Mouse (Mus musculus) neural tube, embryonic 13.5 days (tissue): ENCODE data around the gene Prnd. TPM values are rescaled to one million over a fixed set of nuclear protein-coding genes. Genes with fewer than 3 reads are reported as not detected.

Source experiments
- ATAC-seq: fragments of 200-750 bp; cut with Nextera tagmentation; 2 replicates; pipeline ENCODE4 v1.8.0; 2017; ENCODE audit warnings: low read depth, mild to moderate bottlenecking, moderate TSS enrichment, moderate library complexity
- H3K27ac ChIP-seq: fragments of 300-500 bp; sonication (generic); replicated peaks from 2 replicates; pipeline ENCODE4 v1.5.1; 2015; ENCODE audit warnings: moderate library complexity, mild to moderate bottlenecking, inconsistent platforms
- H3K27me3 ChIP-seq: fragments of 300-500 bp; sonication (generic); 2 replicates; pipeline ENCODE4 v1.6.1; 2015; ENCODE audit warnings: mild to moderate bottlenecking, inconsistent platforms
- H3K36me3 ChIP-seq: fragments of 300-500 bp; sonication (generic); 2 replicates; pipeline ENCODE4 v1.6.1; 2015; ENCODE audit warnings: mild to moderate bottlenecking, inconsistent platforms
- H3K4me1 ChIP-seq: fragments of 300-500 bp; sonication (generic); replicated peaks from 2 replicates; pipeline ENCODE4 v1.6.1; 2015; ENCODE audit warnings: inconsistent platforms
- H3K4me2 ChIP-seq: fragments of 300-500 bp; sonication (generic); 2 replicates; pipeline ENCODE4 v1.6.1; 2015; ENCODE audit warnings: inconsistent platforms, mild to moderate bottlenecking, moderate library complexity
- H3K4me3 ChIP-seq: fragments of 300-500 bp; sonication (generic); 2 replicates; pipeline ENCODE4 v1.5.1; 2015; ENCODE audit warnings: mild to moderate bottlenecking, inconsistent platforms
- H3K9ac ChIP-seq: fragments of 300-500 bp; sonication (generic); 2 replicates; pipeline ENCODE4 v1.6.1; 2015; ENCODE audit warnings: moderate library complexity, mild to moderate bottlenecking, inconsistent platforms
- H3K9me3 ChIP-seq: fragments of 300-500 bp; sonication (generic); 2 replicates; pipeline ENCODE4 v1.6.1; 2016; ENCODE audit warnings: inconsistent platforms
- WGBS: fragments of 180-500 bp; shearing (Covaris S2); methylation state at CpG from one replicate; pipeline ENCODE4 v1.1.7; 2015; 5-methylcytosine and 5-hydroxymethylcytosine counted together
- polyA plus RNA-seq: library from polyadenylated mRNA; unstranded; fragments of >200 nt; fragmentation: Nextera tagmentation; extraction: Ambion mirVana; gene quantifications from 2 replicates; pipeline ENCODE4 v1.2.1, GENCODE M21; 2015

Prnd gene
- polyA plus RNA-seq, 1 experiment from 2014 or later, result 11.5 TPM

DNA sequence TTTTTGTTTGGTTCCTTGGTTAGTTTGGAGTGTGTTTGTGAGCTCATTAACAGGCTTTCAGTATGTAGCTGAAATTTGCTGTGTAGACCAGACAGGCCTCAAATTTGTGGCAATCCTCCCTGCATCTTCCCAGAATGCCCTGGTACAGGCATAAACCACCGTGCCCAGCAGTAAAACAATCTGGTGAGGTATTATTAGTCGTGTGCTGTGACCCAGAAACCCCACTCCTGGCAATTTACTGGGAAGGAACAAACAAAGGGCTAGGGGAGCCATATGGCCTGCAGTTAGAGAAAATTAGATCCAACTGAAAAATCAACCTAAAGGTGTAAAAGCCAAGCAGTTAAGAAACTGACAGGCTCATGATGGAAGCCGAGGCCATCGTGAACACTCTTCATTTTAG is 39.3 kb upstream of the Prnd start:
- Histone ChIP-seq H3K4me2 (peak overlapping the region; percentile 64), H3K27me3 (no peaks in the 10 kb centered on the region), H3K9ac (peak overlapping the region; percentile 87), H3K4me1 (peaks cover 41% of the 10 kb centered on the region), H3K9me3 (no peaks in the 10 kb centered on the region; the same call in 1 of the 2 replicates), H3K27ac (peak overlapping the region; percentile 95; the same call in 1 of the 2 replicates), H3K36me3 (peaks cover 23% of the 10 kb centered on the region), H3K4me3 (peak overlapping the region; percentile 66)
- no peak for ATAC-seq
- 5% methylated on average over 4 of the region's 4 CpGs for WGBS

DNA sequence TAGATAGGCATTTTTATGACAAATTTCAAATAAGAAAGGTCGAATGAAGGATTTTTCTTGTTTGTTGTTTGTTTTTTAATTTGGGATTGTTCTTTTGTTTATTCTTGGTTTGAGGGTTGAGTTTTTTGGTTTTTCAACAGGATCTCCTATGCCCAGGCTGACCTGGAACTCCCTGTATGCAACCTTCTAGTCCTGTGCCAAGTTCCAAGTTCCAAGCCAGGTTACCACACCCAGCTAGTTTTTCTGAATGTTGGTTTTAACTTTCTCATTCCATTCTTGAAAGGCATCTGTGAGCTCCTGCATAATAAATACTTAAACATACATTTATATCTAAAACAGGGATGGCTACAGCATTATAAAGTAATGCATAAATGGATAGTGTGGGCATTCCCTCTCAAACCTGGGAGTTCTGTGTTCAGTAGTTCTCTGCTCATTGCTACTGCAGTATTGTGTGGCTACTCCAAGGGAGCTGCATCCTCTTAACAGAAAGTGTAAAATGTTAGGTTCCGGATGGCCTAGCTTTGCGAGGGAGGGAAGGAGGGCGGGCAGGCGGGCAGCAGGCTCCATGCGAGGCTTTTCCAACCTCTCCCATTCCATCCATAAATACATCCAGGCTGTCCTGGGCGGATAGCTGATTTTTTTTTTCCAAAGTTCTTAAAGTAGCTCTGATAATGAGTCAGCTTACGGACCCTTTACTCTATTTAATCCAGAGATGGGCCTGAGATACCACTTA is 38.0 kb upstream of the Prnd start:
- whole genome bisulfite sequencing, result 68% methylated on average over 8 of the region's 8 CpGs
- peak overlapping the region; percentile 87; the same call in 1 of the 2 replicates for H3K9ac ChIP-seq
- no peaks in the 10 kb centered on the region for H3K27me3 ChIP-seq
- peaks cover 32% of the 10 kb centered on the region for H3K36me3 ChIP-seq
- peak overlapping the region; percentile 64 for H3K4me2 ChIP-seq
- ATAC-seq, result no peak
- H3K27ac ChIP-seq, result no peak overlapping the region
- H3K4me3 ChIP-seq, result peak overlapping the region; percentile 66
- H3K9me3 ChIP-seq, result no peaks in the 10 kb centered on the region; the same call in 1 of the 2 replicates
- H3K4me1 ChIP-seq, result peaks cover 41% of the 10 kb centered on the region

DNA sequence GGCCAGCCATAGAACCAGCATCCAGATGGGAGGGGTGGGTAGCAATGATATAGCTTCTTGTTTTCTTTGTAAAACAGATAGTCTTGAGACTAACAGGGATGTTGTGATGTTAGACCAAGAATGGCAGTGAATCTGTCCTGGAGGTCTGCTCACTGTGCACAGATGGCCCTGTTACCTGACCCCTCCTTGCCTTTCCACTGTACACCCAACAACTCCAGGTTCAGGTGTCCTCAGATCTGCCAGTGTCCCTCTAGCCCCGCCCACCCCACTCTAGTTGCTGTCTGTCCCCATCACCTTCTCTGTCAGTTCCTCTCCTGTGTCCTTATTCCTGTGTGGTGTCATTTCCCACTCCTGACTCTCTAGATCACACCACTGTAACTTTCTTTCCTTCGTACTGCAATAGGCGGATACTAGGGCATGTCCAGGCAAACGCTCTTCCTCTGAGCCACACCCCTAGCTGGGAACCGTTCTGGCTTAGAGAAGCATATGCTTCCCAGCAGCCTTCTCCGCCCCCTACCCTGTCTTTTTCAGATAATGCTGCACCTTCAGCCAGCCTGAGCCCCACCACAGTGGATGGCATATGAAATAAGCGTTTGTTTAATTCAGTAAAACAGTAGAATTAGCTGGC is 18.3 kb upstream of the Prnd start:
- ATAC-seq, result no peak

DNA sequence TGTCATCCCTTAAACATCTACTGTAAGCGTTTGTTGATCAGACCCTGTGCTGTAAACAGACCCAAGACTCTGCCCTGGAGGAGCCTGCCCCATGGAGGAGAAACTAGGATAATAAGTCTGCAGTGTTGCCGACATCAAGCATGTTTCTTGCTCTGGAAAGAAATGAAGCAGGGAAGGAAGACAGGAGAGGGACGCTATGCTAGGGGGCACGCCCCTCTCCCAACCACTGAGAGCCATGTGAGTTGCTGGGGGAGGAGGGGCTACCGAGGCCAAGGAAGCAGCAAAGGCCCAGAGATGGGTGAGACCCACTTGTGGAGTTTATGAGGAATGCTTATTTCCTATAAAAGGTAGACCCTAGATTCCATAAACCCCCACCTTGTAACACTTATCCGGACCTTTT is 17.6 kb upstream of the Prnd start:
- Histone ChIP-seq H3K4me3 (no peak overlapping the region), H3K4me2 (no peak overlapping the region), H3K27me3 (no peaks in the 10 kb centered on the region), H3K4me1 (peaks cover 3% of the 10 kb centered on the region), H3K9ac (no peak overlapping the region), H3K9me3 (no peaks in the 10 kb centered on the region), H3K27ac (no peak overlapping the region), H3K36me3 (peaks cover 21% of the 10 kb centered on the region)
- WGBS, result 49% methylated on average over 6 of the region's 6 CpGs
- ATAC-seq, result no peak

More for the DNA sequence above, 18.3 kb upstream of the Prnd start:
- H3K4me1 ChIP-seq, result peaks cover 3% of the 10 kb centered on the region
- no peaks in the 10 kb centered on the region for H3K9me3 ChIP-seq
- H3K36me3 ChIP-seq, result peaks cover 15% of the 10 kb centered on the region
- no peak overlapping the region for H3K27ac ChIP-seq
- no peaks in the 10 kb centered on the region for H3K27me3 ChIP-seq
- H3K4me2 ChIP-seq, result no peak overlapping the region
- no peak overlapping the region for H3K9ac ChIP-seq
- 76% methylated on average over 7 of the region's 7 CpGs for WGBS
- H3K4me3 ChIP-seq, result no peak overlapping the region

DNA sequence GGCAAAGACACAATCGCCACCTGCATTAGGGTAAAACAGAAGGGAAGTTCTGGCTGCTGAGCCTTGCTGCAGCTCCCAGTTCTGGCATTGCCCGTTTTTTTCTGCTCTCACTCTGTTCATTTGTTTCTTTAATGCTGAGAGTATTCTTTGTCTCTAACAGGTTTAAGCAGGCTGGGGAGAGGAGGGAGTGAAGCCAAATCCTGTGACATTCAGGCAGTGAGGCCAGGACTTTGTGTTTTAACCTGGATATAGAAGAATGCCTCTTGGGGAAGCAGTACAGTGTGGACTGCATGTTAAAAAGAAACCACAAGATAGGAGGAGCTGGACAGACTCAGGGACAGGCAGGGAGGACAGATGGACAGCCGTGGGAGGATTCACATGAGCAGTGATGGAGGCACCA is 17.1 kb upstream of the Prnd start:
- Histone ChIP-seq H3K27me3 (no peaks in the 10 kb centered on the region), H3K4me3 (no peak overlapping the region), H3K4me1 (peaks cover 3% of the 10 kb centered on the region), H3K9ac (no peak overlapping the region), H3K27ac (no peak overlapping the region), H3K9me3 (no peaks in the 10 kb centered on the region), H3K36me3 (peaks cover 22% of the 10 kb centered on the region), H3K4me2 (no peak overlapping the region)
- no peak for ATAC-seq
- WGBS, result 77% methylated on average over 3 of the region's 3 CpGs

DNA sequence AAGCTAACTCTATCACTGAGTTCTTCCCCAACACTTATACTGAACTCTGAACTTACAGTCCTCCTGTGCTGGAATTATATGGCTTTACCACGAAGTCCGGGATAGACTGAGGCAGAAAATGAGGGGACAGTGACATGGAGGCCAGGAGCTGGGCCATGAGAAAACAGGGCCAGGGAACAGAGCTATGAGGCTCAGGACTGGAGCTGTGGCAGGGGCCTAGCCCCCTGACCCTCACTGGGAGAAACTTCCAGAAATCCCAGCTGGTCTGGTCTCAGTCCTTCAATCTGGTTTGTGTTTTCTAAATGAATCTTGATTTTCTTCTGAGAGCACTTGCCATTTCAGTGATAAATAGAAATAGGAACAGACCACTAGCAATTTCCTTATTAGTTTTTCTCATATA is 16.4 kb upstream of the Prnd start:
- WGBS, result 89% methylated on average over 2 of the region's 2 CpGs
- no peak for ATAC-seq
- H3K27me3 ChIP-seq, result no peaks in the 10 kb centered on the region

DNA sequence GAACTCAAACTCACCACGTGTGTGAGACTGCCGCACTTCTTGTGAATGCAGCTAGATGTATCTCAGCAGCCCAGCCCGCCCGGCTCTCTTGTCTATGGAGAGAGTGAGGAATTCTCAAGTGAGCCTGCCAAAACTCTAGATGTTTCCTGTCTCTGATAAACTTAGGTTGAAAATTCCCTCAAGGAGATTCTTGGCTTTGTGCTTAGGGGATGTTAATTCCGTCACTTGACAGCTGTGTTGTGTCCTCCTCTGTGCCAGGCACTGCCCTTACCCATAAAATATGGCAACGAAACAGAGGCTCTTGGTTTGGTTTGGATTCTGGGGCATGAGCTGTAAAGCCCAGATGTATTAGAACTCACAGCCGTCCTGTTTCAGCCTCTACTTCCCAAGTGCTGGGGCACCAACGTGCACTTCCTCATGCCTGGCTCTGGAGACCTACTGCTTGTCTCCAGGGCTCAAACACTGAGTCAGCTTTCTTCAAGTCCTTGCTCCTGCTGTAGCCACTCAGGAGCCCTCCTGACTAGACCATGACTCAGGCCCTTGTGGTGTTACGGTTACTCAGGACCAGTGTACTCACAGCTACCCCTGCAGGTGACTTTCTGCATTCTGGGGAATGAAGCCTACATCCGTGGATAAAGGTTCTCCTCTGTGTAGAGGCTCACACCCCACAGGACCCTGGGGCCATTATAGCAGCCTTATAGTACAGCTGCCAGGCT is 15.1 kb upstream of the Prnd start:
- H3K9me3 ChIP-seq, result no peaks in the 10 kb centered on the region
- no peak overlapping the region for H3K9ac ChIP-seq
- no peak overlapping the region for H3K4me2 ChIP-seq
- H3K27ac ChIP-seq, result no peak overlapping the region
- H3K4me1 ChIP-seq, result peaks cover 3% of the 10 kb centered on the region
- no peaks in the 10 kb centered on the region for H3K27me3 ChIP-seq
- WGBS, result 83% methylated on average over 10 of the region's 10 CpGs
- peak; percentile 21; the same call in 1 of the 2 replicates for ATAC-seq
- H3K4me3 ChIP-seq, result no peak overlapping the region
- H3K36me3 ChIP-seq, result peaks cover 22% of the 10 kb centered on the region

More for the DNA sequence above, 16.4 kb upstream of the Prnd start:
- Histone ChIP-seq H3K9me3 (no peaks in the 10 kb centered on the region), H3K9ac (no peak overlapping the region), H3K4me3 (no peak overlapping the region), H3K27ac (no peak overlapping the region), H3K4me2 (no peak overlapping the region), H3K4me1 (peaks cover 3% of the 10 kb centered on the region), H3K36me3 (peaks cover 22% of the 10 kb centered on the region)

DNA sequence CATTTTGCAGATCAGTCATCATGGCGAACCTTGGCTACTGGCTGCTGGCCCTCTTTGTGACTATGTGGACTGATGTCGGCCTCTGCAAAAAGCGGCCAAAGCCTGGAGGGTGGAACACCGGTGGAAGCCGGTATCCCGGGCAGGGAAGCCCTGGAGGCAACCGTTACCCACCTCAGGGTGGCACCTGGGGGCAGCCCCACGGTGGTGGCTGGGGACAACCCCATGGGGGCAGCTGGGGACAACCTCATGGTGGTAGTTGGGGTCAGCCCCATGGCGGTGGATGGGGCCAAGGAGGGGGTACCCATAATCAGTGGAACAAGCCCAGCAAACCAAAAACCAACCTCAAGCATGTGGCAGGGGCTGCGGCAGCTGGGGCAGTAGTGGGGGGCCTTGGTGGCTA is 14.3 kb upstream of the Prnd start:
- WGBS, result 93% methylated on average over 10 of the region's 10 CpGs
- Histone ChIP-seq H3K27ac (no peak overlapping the region), H3K36me3 (peaks cover 20% of the 10 kb centered on the region), H3K4me3 (no peak overlapping the region), H3K27me3 (no peaks in the 10 kb centered on the region), H3K9me3 (no peaks in the 10 kb centered on the region), H3K4me2 (no peak overlapping the region), H3K4me1 (peaks cover 3% of the 10 kb centered on the region), H3K9ac (no peak overlapping the region)
- no peak for ATAC-seq

DNA sequence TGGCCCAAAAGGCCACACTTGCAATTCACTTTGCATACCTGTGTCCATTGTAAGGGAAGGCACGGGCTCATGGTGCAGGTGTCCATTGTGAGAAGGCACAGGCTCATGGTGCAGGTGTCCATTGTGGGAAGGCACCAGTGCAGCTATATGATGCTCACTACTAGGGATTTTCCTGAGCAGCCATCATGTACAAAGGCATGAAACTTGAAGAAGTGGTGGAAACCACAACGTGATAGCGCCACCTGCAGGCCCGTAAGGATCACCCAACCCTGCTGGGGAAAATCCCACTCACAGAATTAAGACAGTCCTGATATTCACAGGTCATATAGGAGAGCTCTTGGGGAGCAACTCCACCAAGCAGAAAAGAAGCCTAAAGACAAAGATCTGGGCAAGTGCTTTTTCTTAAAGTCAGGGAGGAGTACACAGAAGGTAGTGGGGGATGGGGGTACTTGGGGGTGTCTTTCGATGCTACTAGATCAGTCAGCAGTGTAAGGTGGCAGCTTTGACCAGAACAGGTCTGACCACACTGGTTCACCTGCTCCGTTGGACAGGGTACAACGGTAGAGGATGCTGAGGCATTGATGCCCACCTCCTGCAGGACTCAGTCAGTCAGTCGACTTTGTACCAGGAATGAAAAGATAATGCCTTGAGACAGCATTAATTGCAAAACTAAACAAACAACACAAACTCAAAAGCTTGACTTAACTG is 11.1 kb upstream of the Prnd start:
- Histone ChIP-seq H3K36me3 (peaks cover 20% of the 10 kb centered on the region), H3K4me2 (no peak overlapping the region), H3K4me3 (no peak overlapping the region), H3K9me3 (no peaks in the 10 kb centered on the region), H3K27me3 (no peaks in the 10 kb centered on the region), H3K4me1 (no peaks in the 10 kb centered on the region), H3K27ac (no peak overlapping the region), H3K9ac (no peak overlapping the region)
- 40% methylated on average over 8 of the region's 8 CpGs for WGBS
- no peak for ATAC-seq

DNA sequence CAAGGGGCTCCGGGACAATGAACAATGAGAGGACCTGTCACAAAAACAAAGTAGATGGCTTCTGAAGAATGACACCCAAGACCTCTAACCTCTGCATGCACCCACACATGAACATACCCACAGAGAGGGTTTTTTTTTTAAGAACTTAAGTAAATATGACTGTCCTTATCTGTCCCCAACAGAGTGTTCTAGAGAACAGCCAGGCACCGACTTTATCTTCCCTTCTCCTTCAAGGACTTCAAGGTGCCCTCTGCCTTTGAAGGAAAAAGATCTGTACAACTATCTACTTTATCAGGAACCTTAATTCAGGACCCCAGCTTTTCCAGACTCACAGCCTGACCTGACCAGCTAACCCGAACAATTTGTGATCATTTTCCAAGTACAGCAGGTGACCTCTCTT is 10.2 kb upstream of the Prnd start:
- Histone ChIP-seq H3K4me2 (no peak overlapping the region), H3K4me3 (no peak overlapping the region), H3K27me3 (no peaks in the 10 kb centered on the region), H3K27ac (no peak overlapping the region), H3K9me3 (no peaks in the 10 kb centered on the region), H3K4me1 (no peaks in the 10 kb centered on the region), H3K9ac (no peak overlapping the region), H3K36me3 (peaks cover 20% of the 10 kb centered on the region)
- no peak for ATAC-seq
- WGBS, result 85% methylated on average over 3 of the region's 3 CpGs

DNA sequence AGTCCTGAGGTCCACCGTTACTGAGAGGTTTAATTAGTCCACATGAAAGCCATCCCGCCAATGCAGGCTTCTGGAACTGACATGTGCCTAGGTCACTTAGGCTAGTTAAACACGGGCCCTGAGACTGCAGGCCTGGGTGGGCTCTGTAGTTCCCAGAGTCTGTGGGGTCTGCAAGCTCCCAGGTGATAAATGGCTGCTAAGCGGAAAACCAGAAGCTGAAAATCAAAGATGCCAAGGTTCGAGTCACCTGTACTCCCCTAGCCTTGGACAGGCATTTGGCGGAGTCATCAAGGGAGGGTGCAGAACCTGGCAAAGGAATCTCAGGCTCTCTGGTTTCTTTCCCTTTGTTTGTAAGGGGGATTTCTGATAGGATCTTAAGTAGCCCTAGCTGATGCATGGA is 9.2 kb upstream of the Prnd start:
- no peak for ATAC-seq
- H3K9ac ChIP-seq, result no peak overlapping the region
- no peak overlapping the region for H3K27ac ChIP-seq
- no peaks in the 10 kb centered on the region for H3K4me1 ChIP-seq
- no peak overlapping the region for H3K4me2 ChIP-seq
- no peaks in the 10 kb centered on the region for H3K9me3 ChIP-seq
- no peaks in the 10 kb centered on the region for H3K27me3 ChIP-seq
- no peak overlapping the region for H3K4me3 ChIP-seq
- WGBS, result 85% methylated on average over 6 of the region's 6 CpGs
- peaks cover 16% of the 10 kb centered on the region for H3K36me3 ChIP-seq

DNA sequence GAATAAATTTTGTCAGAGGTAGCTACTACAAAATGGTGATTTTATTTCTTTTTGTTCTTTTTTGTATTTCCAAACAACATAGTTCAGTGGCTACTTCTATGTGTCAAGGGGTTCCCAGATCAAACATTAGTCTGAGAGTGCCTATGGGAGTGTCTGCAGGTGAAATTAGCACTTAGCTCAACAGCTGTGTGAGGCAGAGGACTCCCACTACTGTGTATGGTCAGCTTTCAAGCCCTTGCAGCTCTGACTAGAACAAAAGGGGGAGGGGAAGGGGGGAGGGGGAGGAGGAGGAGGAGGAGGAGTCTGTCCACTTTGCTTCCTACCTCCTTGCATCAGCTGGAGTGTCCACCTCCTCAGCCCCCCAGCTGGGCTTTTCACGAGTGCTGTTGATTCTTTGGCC is 6.3 kb upstream of the Prnd start:
- no peak overlapping the region for H3K27ac ChIP-seq
- WGBS, result 16% methylated on average over 1 of the region's 1 CpGs
- H3K36me3 ChIP-seq, result no peaks in the 10 kb centered on the region
- H3K9ac ChIP-seq, result no peak overlapping the region
- no peak for ATAC-seq
- H3K9me3 ChIP-seq, result no peaks in the 10 kb centered on the region
- H3K4me3 ChIP-seq, result no peak overlapping the region
- H3K4me1 ChIP-seq, result no peaks in the 10 kb centered on the region
- H3K4me2 ChIP-seq, result no peak overlapping the region
- no peaks in the 10 kb centered on the region for H3K27me3 ChIP-seq
